Mouse (Mus musculus) cerebral cortex, adult 2 months (tissue): ENCODE data around the gene Cnn3.

Source experiments
- WGBS: fragments of 180-500 bp; shearing (Covaris S2); methylation state at CpG from one replicate; pipeline ENCODE4 v1.1.7; 2018; 5-methylcytosine and 5-hydroxymethylcytosine counted together

Gene Cnn3

GRCm38 (mm10) chr3:121490941-121491340 lies 64.6 kb downstream of the Cnn3 start:
- WGBS = 83% methylated on average over 5 of the region's 5 CpGs

- 83% methylated on average over 5 of the region's 5 CpGs for WGBS
These were observed 65.7 kb downstream of the Cnn3 start for GRCm38 (mm10) chr3:121492026-121492425.

GRCm38 (mm10) chr3:121493997-121494421 lies 67.7 kb downstream of the Cnn3 start:
- WGBS = 69% methylated on average over 7 of the region's 7 CpGs

GRCm38 (mm10) chr3:121500225-121500624 lies 73.9 kb downstream of the Cnn3 start:
- WGBS = 49% methylated on average over 10 of the region's 10 CpGs

GRCm38 (mm10) chr3:121500734-121501133 lies 74.4 kb downstream of the Cnn3 start:
- 96% methylated on average over 5 of the region's 5 CpGs for WGBS

GRCm38 (mm10) chr3:121504927-121505487 lies 78.7 kb downstream of the Cnn3 start:
- WGBS = 80% methylated on average over 8 of the region's 8 CpGs

- WGBS = 79% methylated on average over 8 of the region's 8 CpGs
These were observed 79.9 kb downstream of the Cnn3 start for GRCm38 (mm10) chr3:121506175-121506574.

GRCm38 (mm10) chr3:121506756-121507155 lies 80.5 kb downstream of the Cnn3 start:
- 89% methylated on average over 7 of the region's 7 CpGs for WGBS

- WGBS = 96% methylated on average over 14 of the region's 14 CpGs
These were observed 81.4 kb downstream of the Cnn3 start for GRCm38 (mm10) chr3:121507678-121508077.
